Mouse (Mus musculus): Measurements from ENCODE around the gene Rai1. TPM values are rescaled to one million over a fixed set of nuclear protein-coding genes. Genes with fewer than 3 reads are reported as not detected.

Gene Rai1
- polyA plus RNA-seq, 1 experiment from 2014 or later: 31.2 TPM

GRCm38 (mm10) chr11:60184346-60185325 is 79.8 kb downstream of the Rai1 start:
- H3K36me3 ChIP-seq (ENCODE audit: control insufficient read depth, insufficient read depth, low read length): peaks cover 53% of the 10 kb centered on the region
- no peaks in the 10 kb centered on the region for H3K27me3 ChIP-seq (replicated peaks; ENCODE audit: control insufficient read depth, insufficient read depth, low read length)
- H3K9ac ChIP-seq (ENCODE audit: low read length): no peak overlapping the region
- H3K4me3 ChIP-seq (ENCODE audit: low read depth, low read length): no peak overlapping the region
- 45% methylated on average over 22 of the region's 22 CpGs for WGBS
- H3K4me2 ChIP-seq (ENCODE audit: low read length): no peak overlapping the region
- H3K9me3 ChIP-seq (ENCODE audit: control insufficient read depth, low read length): no peaks in the 10 kb centered on the region
- peaks cover 56% of the 10 kb centered on the region for H3K4me1 ChIP-seq (replicated peaks; ENCODE audit: control insufficient read depth, insufficient read depth, low read length)
- ATAC-seq (replicated peaks; ENCODE audit: low FRiP score, low TSS enrichment, low read depth): 0 out of 2 replicates have a peak, but pooled peaks have one; percentile 26
- no peak for DNase-seq (ENCODE audit: low spot score)
- peak overlapping the region; percentile 23; the same call in 1 of the 2 replicates for H3K27ac ChIP-seq (ENCODE audit: low read depth)

GRCm38 (mm10) chr11:60185396-60186231 is 80.8 kb downstream of the Rai1 start:
- H3K9me3 ChIP-seq (ENCODE audit: control insufficient read depth, low read length): no peaks in the 10 kb centered on the region
- H3K27ac ChIP-seq (ENCODE audit: low read depth): no peak overlapping the region
- 75% methylated on average over 20 of the region's 20 CpGs for WGBS
- H3K36me3 ChIP-seq (ENCODE audit: control insufficient read depth, insufficient read depth, low read length): peaks cover 59% of the 10 kb centered on the region
- no peaks in the 10 kb centered on the region for H3K27me3 ChIP-seq (replicated peaks; ENCODE audit: control insufficient read depth, insufficient read depth, low read length)
- ATAC-seq (replicated peaks; ENCODE audit: low FRiP score, low TSS enrichment, low read depth) (no peak), DNase-seq (ENCODE audit: low spot score) (no peak)
- peaks cover 48% of the 10 kb centered on the region for H3K4me1 ChIP-seq (replicated peaks; ENCODE audit: control insufficient read depth, insufficient read depth, low read length)
- H3K9ac ChIP-seq (ENCODE audit: low read length): no peak overlapping the region
- no peak overlapping the region for H3K4me3 ChIP-seq (ENCODE audit: low read depth, low read length)
- H3K4me2 ChIP-seq (ENCODE audit: low read length): no peak overlapping the region

- 88% methylated on average over 11 of the region's 11 CpGs for WGBS
- peaks cover 34% of the 10 kb centered on the region for H3K4me1 ChIP-seq (replicated peaks; ENCODE audit: control insufficient read depth, insufficient read depth, low read length)
- H3K27ac ChIP-seq (ENCODE audit: low read depth): no peak overlapping the region
- no peak overlapping the region for H3K4me2 ChIP-seq (ENCODE audit: low read length)
- DNase-seq (ENCODE audit: low spot score) (no peak), ATAC-seq (replicated peaks; ENCODE audit: low FRiP score, low TSS enrichment, low read depth) (no peak)
- no peaks in the 10 kb centered on the region for H3K9me3 ChIP-seq (ENCODE audit: control insufficient read depth, low read length)
- H3K36me3 ChIP-seq (ENCODE audit: control insufficient read depth, insufficient read depth, low read length): peaks cover 73% of the 10 kb centered on the region
- no peak overlapping the region for H3K4me3 ChIP-seq (ENCODE audit: low read depth, low read length)
- H3K27me3 ChIP-seq (replicated peaks; ENCODE audit: control insufficient read depth, insufficient read depth, low read length): no peaks in the 10 kb centered on the region
- no peak overlapping the region for H3K9ac ChIP-seq (ENCODE audit: low read length)
Observed at GRCm38 (mm10) chr11:60187070-60187469, 82.3 kb downstream of the Rai1 start.

GRCm38 (mm10) chr11:60188275-60188853 is 83.6 kb downstream of the Rai1 start:
- WGBS: 90% methylated on average over 25 of the region's 25 CpGs
- no peak overlapping the region for H3K27ac ChIP-seq (ENCODE audit: low read depth)
- no peak for DNase-seq (ENCODE audit: low spot score)
- H3K9me3 ChIP-seq (ENCODE audit: control insufficient read depth, low read length): no peaks in the 10 kb centered on the region
- no peaks in the 10 kb centered on the region for H3K27me3 ChIP-seq (replicated peaks; ENCODE audit: control insufficient read depth, insufficient read depth, low read length)
- H3K4me2 ChIP-seq (ENCODE audit: low read length): no peak overlapping the region
- H3K4me3 ChIP-seq (ENCODE audit: low read depth, low read length): no peak overlapping the region
- H3K36me3 ChIP-seq (ENCODE audit: control insufficient read depth, insufficient read depth, low read length): peaks cover 86% of the 10 kb centered on the region
- H3K9ac ChIP-seq (ENCODE audit: low read length): no peak overlapping the region
- ATAC-seq (replicated peaks; ENCODE audit: low FRiP score, low TSS enrichment, low read depth): no peak
- H3K4me1 ChIP-seq (replicated peaks; ENCODE audit: control insufficient read depth, insufficient read depth, low read length): peaks cover 22% of the 10 kb centered on the region

GRCm38 (mm10) chr11:60189501-60190040 is 84.8 kb downstream of the Rai1 start:
- Histone ChIP-seq H3K4me3 (ENCODE audit: low read depth, low read length) (no peak overlapping the region), H3K36me3 (ENCODE audit: control insufficient read depth, insufficient read depth, low read length) (peaks cover 98% of the 10 kb centered on the region), H3K27me3 (replicated peaks; ENCODE audit: control insufficient read depth, insufficient read depth, low read length) (no peaks in the 10 kb centered on the region), H3K9ac (ENCODE audit: low read length) (no peak overlapping the region), H3K27ac (ENCODE audit: low read depth) (no peak overlapping the region; the same call in 1 of the 2 replicates), H3K4me1 (replicated peaks; ENCODE audit: control insufficient read depth, insufficient read depth, low read length) (0 out of 2 replicates have a peak, but pooled peaks cover 10% of the 10 kb centered on the region), H3K4me2 (ENCODE audit: low read length) (no peak overlapping the region), H3K9me3 (ENCODE audit: control insufficient read depth, low read length) (peaks cover 8% of the 10 kb centered on the region; the same call in 1 of the 2 replicates)
- DNase-seq (ENCODE audit: low spot score) (no peak), ATAC-seq (replicated peaks; ENCODE audit: low FRiP score, low TSS enrichment, low read depth) (no peak)
- WGBS: 72% methylated on average over 21 of the region's 21 CpGs

GRCm38 (mm10) chr11:60190055-60190641 is 85.3 kb downstream of the Rai1 start:
- DNase-seq (ENCODE audit: low spot score): no peak
- H3K27ac ChIP-seq (ENCODE audit: low read depth): no peak overlapping the region; the same call in 1 of the 2 replicates
- H3K4me2 ChIP-seq (ENCODE audit: low read length): no peak overlapping the region
- ATAC-seq (replicated peaks; ENCODE audit: low FRiP score, low TSS enrichment, low read depth): no peak
- H3K9me3 ChIP-seq (ENCODE audit: control insufficient read depth, low read length): peaks cover 13% of the 10 kb centered on the region; the same call in 1 of the 2 replicates
- peaks cover 99% of the 10 kb centered on the region for H3K36me3 ChIP-seq (ENCODE audit: control insufficient read depth, insufficient read depth, low read length)
- 0 out of 2 replicates have a peak, but pooled peaks cover 5% of the 10 kb centered on the region for H3K4me1 ChIP-seq (replicated peaks; ENCODE audit: control insufficient read depth, insufficient read depth, low read length)
- 89% methylated on average over 17 of the region's 17 CpGs for WGBS
- H3K27me3 ChIP-seq (replicated peaks; ENCODE audit: control insufficient read depth, insufficient read depth, low read length): no peaks in the 10 kb centered on the region
- no peak overlapping the region for H3K4me3 ChIP-seq (ENCODE audit: low read depth, low read length)
- no peak overlapping the region for H3K9ac ChIP-seq (ENCODE audit: low read length)

- WGBS: 75% methylated on average over 6 of the region's 6 CpGs
- ATAC-seq (replicated peaks; ENCODE audit: low FRiP score, low TSS enrichment, low read depth) (no peak), DNase-seq (ENCODE audit: low spot score) (no peak)
- H3K4me1 ChIP-seq (replicated peaks; ENCODE audit: control insufficient read depth, insufficient read depth, low read length): no peaks in the 10 kb centered on the region
- no peak overlapping the region for H3K4me3 ChIP-seq (ENCODE audit: low read depth, low read length)
- H3K9ac ChIP-seq (ENCODE audit: low read length): no peak overlapping the region
- H3K9me3 ChIP-seq (ENCODE audit: control insufficient read depth, low read length): peaks cover 13% of the 10 kb centered on the region; the same call in 1 of the 2 replicates
- H3K4me2 ChIP-seq (ENCODE audit: low read length): no peak overlapping the region
- no peaks in the 10 kb centered on the region for H3K27me3 ChIP-seq (replicated peaks; ENCODE audit: control insufficient read depth, insufficient read depth, low read length)
- H3K27ac ChIP-seq (ENCODE audit: low read depth): no peak overlapping the region
- H3K36me3 ChIP-seq (ENCODE audit: control insufficient read depth, insufficient read depth, low read length): peaks cover 91% of the 10 kb centered on the region
Observed at GRCm38 (mm10) chr11:60192534-60192933, 87.7 kb downstream of the Rai1 start.

Measured in intestine, embryonic 14.5 days (tissue).